Mouse (Mus musculus): ENCODE measurements around the gene Matn1.

GRCm38 (mm10) chr4:130949821-130950384 is 5.7 kb downstream of the Matn1 start:
- no peak for TF ChIP-seq POLR2A (IDR thresholded peaks at IDR 0.05; ENCODE audit: low read depth, low read length)
- TF ChIP-seq CTCF (IDR thresholded peaks at IDR 0.05; ENCODE audit: borderline replicate concordance, insufficient read depth, low read length) = no peak

All from embryonic fibroblast, embryonic 13.5 days (primary cell).